Mouse (Mus musculus) gastrocnemius, postnatal 10 days (tissue): ENCODE measurements around the gene Atf7ip. TPM values are rescaled to one million over a fixed set of nuclear protein-coding genes. Genes with fewer than 3 reads are reported as not detected.
A peak's percentile ranks its signal among the peaks of the same experiment; 100 is the strongest.

Experiments
- DNase-seq: peaks from one replicate; pipeline ENCODE4 v3.0.0; 2021; ENCODE audit warnings: mixed read lengths
- total RNA-seq, 2 experiments: library from RNA; stranded (reverse); gene quantifications; 2 replicates each; pipeline ENCODE4 v1.2.3; 2021

Atf7ip gene
- total RNA-seq, 2 experiments from 2014 or later: 51.8 to 80.1 TPM

- no peak for DNase-seq
These were observed 19.8 kb upstream of the Atf7ip start for GRCm38 (mm10) chr6:136486166-136486565.

- no peak for DNase-seq
These were observed 19.0 kb upstream of the Atf7ip start for GRCm38 (mm10) chr6:136486801-136487553.

- DNase-seq: no peak
These were observed 18.4 kb upstream of the Atf7ip start for GRCm38 (mm10) chr6:136487554-136487950.

GRCm38 (mm10) chr6:136489899-136490298 is 16.1 kb upstream of the Atf7ip start:
- DNase-seq: no peak

- DNase-seq: no peak
These were observed 15.2 kb upstream of the Atf7ip start for GRCm38 (mm10) chr6:136490516-136491475.

GRCm38 (mm10) chr6:136491631-136492030 is 14.3 kb upstream of the Atf7ip start:
- DNase-seq: no peak

GRCm38 (mm10) chr6:136492251-136492650 is 13.7 kb upstream of the Atf7ip start:
- DNase-seq: no peak

- no peak for DNase-seq
These were observed 12.5 kb upstream of the Atf7ip start for GRCm38 (mm10) chr6:136493486-136493885.

GRCm38 (mm10) chr6:136493910-136494751 is 11.8 kb upstream of the Atf7ip start:
- DNase-seq: no peak

- DNase-seq: no peak
These were observed 10.9 kb upstream of the Atf7ip start for GRCm38 (mm10) chr6:136495023-136495422.

GRCm38 (mm10) chr6:136497744-136498143 is 8.2 kb upstream of the Atf7ip start:
- DNase-seq: no peak

GRCm38 (mm10) chr6:136499292-136499977 is 6.5 kb upstream of the Atf7ip start:
- DNase-seq: no peak

- no peak for DNase-seq
These were observed 2.7 kb downstream of the Atf7ip start for GRCm38 (mm10) chr6:136508652-136509051.

- DNase-seq: no peak
These were observed 5.0 kb downstream of the Atf7ip start for GRCm38 (mm10) chr6:136510945-136511344.

- DNase-seq: no peak
These were observed 6.4 kb downstream of the Atf7ip start for GRCm38 (mm10) chr6:136512351-136512750.

- DNase-seq: no peak
These were observed 10.7 kb downstream of the Atf7ip start for GRCm38 (mm10) chr6:136516626-136517025.

- no peak for DNase-seq
These were observed 11.3 kb downstream of the Atf7ip start for GRCm38 (mm10) chr6:136517221-136517620.

GRCm38 (mm10) chr6:136518537-136519246 is 12.7 kb downstream of the Atf7ip start:
- peak; percentile 93 for DNase-seq

GRCm38 (mm10) chr6:136519254-136519653 is 13.3 kb downstream of the Atf7ip start:
- DNase-seq: no peak

- DNase-seq: no peak
These were observed 14.4 kb downstream of the Atf7ip start for GRCm38 (mm10) chr6:136520361-136520760.

- DNase-seq: no peak
These were observed 15.7 kb downstream of the Atf7ip start for GRCm38 (mm10) chr6:136521681-136522080.
